ENCODE assay signal across 24 mouse cellular contexts in genomic region chr13:17843336-17843735, GRCm38 (mm10).
"Had no signal": no experiment of that assay in that cellular context is flagged by ENCODE, and none has a peak within 500 bp of the region (broad histone marks: within the 10 kb centered on the region; RNA-seq: fewer than 3 reads in every experiment).

No protein-coding gene starts in this region.

- H3K4me1 ChIP-seq: hindbrain, embryonic 12.5 days; kidney, embryonic 15.5 days; limb, embryonic 10.5 days; limb, embryonic 12.5 days; liver, embryonic 13.5 days; liver, embryonic 15.5 days had no signal

- H3K27ac ChIP-seq: heart, adult 2 months; hindbrain, embryonic 12.5 days; hindbrain, embryonic 14.5 days; hindbrain, postnatal 0 days; kidney, embryonic 15.5 days; kidney, postnatal 0 days; limb, embryonic 10.5 days; limb, embryonic 12.5 days; liver, embryonic 13.5 days; liver, embryonic 15.5 days had no signal

- DNase-seq: gastrocnemius, postnatal 14 days; gastrocnemius, postnatal 36 days; heart, adult 11 months; heart, adult 2 months; heart, postnatal 14 days; heart, postnatal 36 days; kidney, adult 9 months; kidney, postnatal 14 days; layer of hippocampus, adult 9-11 months; layer of hippocampus, postnatal 36 days; liver; liver, embryonic 13.5 days; liver, postnatal 0 days had no signal

- H3K4me3 ChIP-seq: heart, adult 2 months; hindbrain, embryonic 12.5 days; kidney, embryonic 15.5 days; limb, embryonic 10.5 days; limb, embryonic 12.5 days; liver, embryonic 13.5 days; liver, embryonic 15.5 days had no signal

- H3K9me3 ChIP-seq: hindbrain, embryonic 12.5 days; kidney, embryonic 15.5 days; limb, embryonic 10.5 days; limb, embryonic 12.5 days; liver, embryonic 13.5 days; liver, embryonic 15.5 days had no signal

- H3K4me2 ChIP-seq: heart, embryonic 11.5 days; hindbrain, embryonic 12.5 days; hindbrain, embryonic 14.5 days; kidney, embryonic 15.5 days; limb, embryonic 12.5 days; liver, embryonic 11.5 days; liver, embryonic 13.5 days; liver, embryonic 15.5 days had no signal

- H3K36me3 ChIP-seq: hindbrain, embryonic 12.5 days; kidney, embryonic 15.5 days; limb, embryonic 10.5 days; limb, embryonic 12.5 days; liver, embryonic 13.5 days; liver, embryonic 15.5 days had no signal

- H3K9ac ChIP-seq: hindbrain, embryonic 12.5 days; hindbrain, embryonic 14.5 days; kidney, embryonic 15.5 days; limb, embryonic 12.5 days; liver, embryonic 13.5 days; liver, embryonic 15.5 days; liver, postnatal 0 days had no signal

- ATAC-seq: hindbrain, postnatal 0 days; intestine, embryonic 16.5 days; liver, postnatal 0 days had no signal

- H3K27me3 ChIP-seq: hindbrain, embryonic 12.5 days; kidney, embryonic 15.5 days; limb, embryonic 12.5 days; liver, embryonic 13.5 days; liver, embryonic 15.5 days had no signal
